Mouse (Mus musculus) limb, embryonic 14.5 days (tissue): Measurements from ENCODE around the gene Pef1. TPM values are rescaled to one million over a fixed set of nuclear protein-coding genes. Genes with fewer than 3 reads are reported as not detected.

Experiments used
- ATAC-seq: fragments of 200-750 bp; cut with Nextera tagmentation; 2 replicates; pipeline ENCODE4 v1.8.0; 2017; ENCODE audit warnings: low read depth, moderate number of reproducible peaks, moderate TSS enrichment; ENCODE audit not compliant: low FRiP score
- DNase-seq: peaks from one replicate; pipeline ENCODE4 v3.0.0-alpha.2; 2015; ENCODE audit warnings: low spot score
- H3K27ac ChIP-seq: fragments of 300-500 bp; sonication (generic); replicated peaks from 2 replicates; pipeline ENCODE4 v1.5.1; 2014; ENCODE audit warnings: low read depth, mild to moderate bottlenecking, low read length, moderate library complexity, mixed read lengths
- H3K27me3 ChIP-seq: fragments of 300-500 bp; sonication (generic); 2 replicates; pipeline ENCODE4 v1.6.1; 2014; ENCODE audit warnings: low read length, mixed read lengths; ENCODE audit not compliant: control insufficient read depth, insufficient read depth
- H3K36me3 ChIP-seq: fragments of 300-500 bp; sonication (generic); 2 replicates; pipeline ENCODE4 v1.6.1; 2014; ENCODE audit warnings: mild to moderate bottlenecking, low read length, moderate library complexity, mixed read lengths; ENCODE audit not compliant: control insufficient read depth, insufficient read depth
- H3K4me1 ChIP-seq: fragments of 300-500 bp; sonication (generic); 2 replicates; pipeline ENCODE4 v1.6.1; 2014; ENCODE audit warnings: antibody characterized with exemption, low read length, mixed read lengths; ENCODE audit not compliant: control insufficient read depth, insufficient read depth
- H3K4me2 ChIP-seq: fragments of 300-500 bp; sonication (generic); replicated peaks from 2 replicates; pipeline ENCODE4 v1.6.1; 2014; ENCODE audit warnings: low read depth, mild to moderate bottlenecking, low read length, moderate library complexity; ENCODE audit not compliant: severe bottlenecking
- H3K4me3 ChIP-seq: fragments of 300-500 bp; sonication (generic); replicated peaks from 2 replicates; pipeline ENCODE4 v1.5.1; 2014; ENCODE audit warnings: low read length
- H3K9ac ChIP-seq: fragments of 300-500 bp; sonication (generic); 2 replicates; pipeline ENCODE4 v1.6.1; 2014; ENCODE audit warnings: mild to moderate bottlenecking, low read depth, low read length, moderate library complexity; ENCODE audit not compliant: severe bottlenecking
- H3K9me3 ChIP-seq: fragments of 300-500 bp; sonication (generic); 2 replicates; pipeline ENCODE4 v1.6.1; 2016; ENCODE audit warnings: low read length; ENCODE audit not compliant: control insufficient read depth
- POLR2A ChIP-seq: fragments of 200-500 bp; IDR thresholded peaks from 2 replicates; pipeline ENCODE4 v1.8.0; 2012; ENCODE audit warnings: inconsistent platforms, mild to moderate bottlenecking, moderate library complexity, borderline replicate concordance; ENCODE audit not compliant: insufficient read depth, insufficient read length; ENCODE audit errors: extremely low read depth
- WGBS: fragments of 180-500 bp; shearing (Covaris S2); extraction: QIAGEN DNeasy Blood & Tissue Kit; methylation state at CpG from one replicate; pipeline ENCODE4 v1.1.7; 2014; 5-methylcytosine and 5-hydroxymethylcytosine counted together
- polyA plus RNA-seq, 2 experiments: library from polyadenylated mRNA; depleted of rRNA in 1 of 2; stranded (reverse) in 1 of 2; unstranded in 1 of 2; fragments of >200 nt; fragmentation: Nextera tagmentation in 1 of 2; extraction: Ambion mirVana in 1 of 2; gene quantifications; 2 replicates each; pipeline versions ENCODE4 v1.2.1 to v1.2.3; 2012 to 2014

Pef1 gene
- polyA plus RNA-seq, 2 experiments = 55.8 to 74.6 TPM

- DNase-seq (no peak), ATAC-seq (no peak)
- H3K27me3 ChIP-seq = no peaks in the 10 kb centered on the region
- WGBS = 60% methylated on average over 4 of the region's 4 CpGs
- peaks cover 42% of the 10 kb centered on the region for H3K36me3 ChIP-seq
- no peaks in the 10 kb centered on the region; the same call in 1 of the 2 replicates for H3K4me1 ChIP-seq
- H3K9ac ChIP-seq = no peak overlapping the region
- no peak for TF ChIP-seq POLR2A
- H3K4me3 ChIP-seq = no peak overlapping the region
- H3K27ac ChIP-seq = no peak overlapping the region
- H3K9me3 ChIP-seq = no peaks in the 10 kb centered on the region
- H3K4me2 ChIP-seq = no peak overlapping the region
Measured at GRCm38 (mm10) chr4:130073367-130073766, 29.0 kb upstream of the Pef1 start.

- peaks cover 5% of the 10 kb centered on the region; the same call in 1 of the 2 replicates for H3K4me1 ChIP-seq
- no peak overlapping the region for H3K27ac ChIP-seq
- WGBS = 63% methylated on average over 17 of the region's 17 CpGs
- no peaks in the 10 kb centered on the region for H3K27me3 ChIP-seq
- H3K9me3 ChIP-seq = no peaks in the 10 kb centered on the region
- ATAC-seq = no peak
- TF ChIP-seq POLR2A = no peak
- H3K4me2 ChIP-seq = no peak overlapping the region
- DNase-seq = no peak
- H3K4me3 ChIP-seq = no peak overlapping the region
- H3K36me3 ChIP-seq = peaks cover 35% of the 10 kb centered on the region
- H3K9ac ChIP-seq = no peak overlapping the region
Measured at GRCm38 (mm10) chr4:130074761-130075515, 27.4 kb upstream of the Pef1 start.

GRCm38 (mm10) chr4:130076856-130077255 lies 25.5 kb upstream of the Pef1 start:
- H3K36me3 ChIP-seq = peaks cover 33% of the 10 kb centered on the region
- ATAC-seq (no peak), DNase-seq (no peak)
- no peak for TF ChIP-seq POLR2A
- H3K9ac ChIP-seq = no peak overlapping the region
- H3K9me3 ChIP-seq = no peaks in the 10 kb centered on the region
- no peak overlapping the region for H3K27ac ChIP-seq
- H3K4me2 ChIP-seq = no peak overlapping the region
- no peaks in the 10 kb centered on the region for H3K27me3 ChIP-seq
- WGBS = 62% methylated on average over 8 of the region's 8 CpGs
- peaks cover 16% of the 10 kb centered on the region; the same call in 1 of the 2 replicates for H3K4me1 ChIP-seq
- no peak overlapping the region for H3K4me3 ChIP-seq

- Histone ChIP-seq H3K9ac (peak overlapping the region; percentile 16; the same call in 1 of the 2 replicates), H3K4me3 (no peak overlapping the region), H3K36me3 (peaks cover 12% of the 10 kb centered on the region), H3K27ac (peak overlapping the region; percentile 68), H3K4me2 (no peak overlapping the region), H3K27me3 (no peaks in the 10 kb centered on the region), H3K4me1 (peaks cover 17% of the 10 kb centered on the region; the same call in 1 of the 2 replicates), H3K9me3 (no peaks in the 10 kb centered on the region)
- DNase-seq (no peak), ATAC-seq (no peak)
- 45% methylated on average over 12 of the region's 17 CpGs for WGBS
- TF ChIP-seq POLR2A = no peak
Measured at GRCm38 (mm10) chr4:130078816-130079485, 23.4 kb upstream of the Pef1 start.

GRCm38 (mm10) chr4:130079521-130079920 lies 22.8 kb upstream of the Pef1 start:
- 53% methylated on average over 3 of the region's 3 CpGs for WGBS
- Histone ChIP-seq H3K36me3 (peaks cover 11% of the 10 kb centered on the region), H3K4me1 (peaks cover 17% of the 10 kb centered on the region; the same call in 1 of the 2 replicates), H3K27me3 (no peaks in the 10 kb centered on the region), H3K9me3 (no peaks in the 10 kb centered on the region), H3K4me3 (no peak overlapping the region), H3K9ac (no peak overlapping the region; the same call in 1 of the 2 replicates), H3K27ac (peak overlapping the region; percentile 68; the same call in 1 of the 2 replicates), H3K4me2 (no peak overlapping the region)
- ATAC-seq (no peak), DNase-seq (no peak)
- TF ChIP-seq POLR2A = no peak
